Mouse (Mus musculus) olfactory bulb, adult 2 months (tissue): ENCODE measurements at regions not wholly inside any gene's neighbourhood (a gene's known extent, or its start where the extent isn't known, plus 50 kb on each side); places are given as distances from the start of the nearest gene placed in this dataset.
"Not testable (repeated sequence)": the region's sequence is repeated elsewhere in the genome, so short reads cannot be mapped to it uniquely, and the experiment has no call there.

ENCODE experiments used
- H3K27ac ChIP-seq: fragments of 200-500 bp; 2 replicates; pipeline ENCODE4 v1.5.1; 2012; ENCODE audit warnings: low read depth, low read length; ENCODE audit not compliant: insufficient read depth
- H3K4me1 ChIP-seq: fragments of 200-500 bp; 2 replicates; pipeline ENCODE4 v1.6.1; 2012; ENCODE audit warnings: low read length; ENCODE audit not compliant: control insufficient read depth, insufficient read depth
- H3K4me3 ChIP-seq: fragments of 200-500 bp; 2 replicates; pipeline ENCODE4 v1.5.1; 2012; ENCODE audit warnings: mild to moderate bottlenecking, low read depth, low read length, moderate library complexity; ENCODE audit not compliant: insufficient read depth
- CTCF ChIP-seq: fragments of 200-500 bp; IDR thresholded peaks from 2 replicates; pipeline ENCODE4 v1.5.1; 2012; ENCODE audit warnings: low read depth, mild to moderate bottlenecking, low read length, moderate library complexity; ENCODE audit not compliant: insufficient read depth
- POLR2A ChIP-seq: fragments of 200-500 bp; IDR thresholded peaks from 2 replicates; pipeline ENCODE4 v1.6.1; 2012; ENCODE audit warnings: mild to moderate bottlenecking, low read depth, low read length, moderate library complexity; ENCODE audit not compliant: insufficient read depth
- WGBS: fragments of 180-500 bp; shearing (Covaris S2); methylation state at CpG from one replicate; pipeline ENCODE4 v1.1.7; 2018; 5-methylcytosine and 5-hydroxymethylcytosine counted together

- 36% methylated on average over 3 of the region's 3 CpGs for WGBS
- no peak for TF ChIP-seq CTCF
- no peak for TF ChIP-seq POLR2A
- Histone ChIP-seq H3K27ac (no peak overlapping the region), H3K4me3 (no peak overlapping the region), H3K4me1 (no peaks in the 10 kb centered on the region)
These were observed 134.4 kb upstream of the Tmc3 start for GRCm38 (mm10) chr7:83450346-83450745.

GRCm38 (mm10) chr7:83452309-83452708 lies 132.4 kb upstream of the Tmc3 start:
- TF ChIP-seq CTCF (no peak), POLR2A (no peak)
- Histone ChIP-seq H3K4me1 (no peaks in the 10 kb centered on the region), H3K27ac (no peak overlapping the region), H3K4me3 (no peak overlapping the region)
- 65% methylated on average over 7 of the region's 7 CpGs for WGBS

- 67% methylated on average over 3 of the region's 3 CpGs for WGBS
- Histone ChIP-seq H3K4me1 (no peaks in the 10 kb centered on the region), H3K4me3 (no peak overlapping the region), H3K27ac (no peak overlapping the region)
- TF ChIP-seq CTCF (no peak), POLR2A (no peak)
These were observed 125.2 kb upstream of the Tmc3 start for GRCm38 (mm10) chr7:83459520-83459919.

- H3K4me3 ChIP-seq: no peak overlapping the region
- no peaks in the 10 kb centered on the region for H3K4me1 ChIP-seq
- no peak overlapping the region for H3K27ac ChIP-seq
- 65% methylated on average over 8 of the region's 8 CpGs for WGBS
- TF ChIP-seq CTCF (no peak), POLR2A (no peak)
These were observed 117.7 kb upstream of the Tmc3 start for GRCm38 (mm10) chr7:83467006-83467405.

- not testable (repeated sequence) for H3K4me3 ChIP-seq, H3K27ac ChIP-seq, H3K4me1 ChIP-seq
- 89% methylated on average over 4 of the region's 4 CpGs for WGBS
These were observed 114.9 kb upstream of the Tmc3 start for GRCm38 (mm10) chr7:83469856-83470255.

- H3K4me3 ChIP-seq: no peak overlapping the region
- H3K27ac ChIP-seq: no peak overlapping the region
- H3K4me1 ChIP-seq: no peaks in the 10 kb centered on the region
- TF ChIP-seq CTCF (no peak), POLR2A (no peak)
- 98% methylated on average over 2 of the region's 2 CpGs for WGBS
These were observed 113.6 kb upstream of the Tmc3 start for GRCm38 (mm10) chr7:83471111-83471510.

- no peak for TF ChIP-seq CTCF
- H3K27ac ChIP-seq: no peak overlapping the region
- 88% methylated on average over 2 of the region's 2 CpGs for WGBS
- H3K4me3 ChIP-seq: no peak overlapping the region
- H3K4me1 ChIP-seq: no peaks in the 10 kb centered on the region
These were observed 110.3 kb upstream of the Tmc3 start for GRCm38 (mm10) chr7:83474471-83474870.

GRCm38 (mm10) chr7:83474986-83475385 lies 109.7 kb upstream of the Tmc3 start:
- no peak overlapping the region for H3K27ac ChIP-seq
- no peaks in the 10 kb centered on the region for H3K4me1 ChIP-seq
- no peak overlapping the region for H3K4me3 ChIP-seq
- TF ChIP-seq POLR2A (no peak), CTCF (no peak)
- WGBS: 85% methylated on average over 3 of the region's 3 CpGs

- 79% methylated on average over 8 of the region's 8 CpGs for WGBS
These were observed 109.1 kb upstream of the Tmc3 start for GRCm38 (mm10) chr7:83475438-83476160.

GRCm38 (mm10) chr7:83476161-83476495 lies 108.6 kb upstream of the Tmc3 start:
- 89% methylated on average over 3 of the region's 3 CpGs for WGBS
- TF ChIP-seq POLR2A: no peak
- no peak for TF ChIP-seq CTCF

More at GRCm38 (mm10) chr7:83475438-83476160, 109.1 kb upstream of the Tmc3 start:
- Histone ChIP-seq H3K27ac (no peak overlapping the region), H3K4me1 (no peaks in the 10 kb centered on the region), H3K4me3 (no peak overlapping the region)
- no peak for TF ChIP-seq POLR2A
- no peak for TF ChIP-seq CTCF

More at GRCm38 (mm10) chr7:83476161-83476495, 108.6 kb upstream of the Tmc3 start:
- Histone ChIP-seq H3K27ac (no peak overlapping the region), H3K4me3 (no peak overlapping the region), H3K4me1 (no peaks in the 10 kb centered on the region)
